28 mouse cellular contexts compared by ENCODE assay signal in the genomic region with DNA sequence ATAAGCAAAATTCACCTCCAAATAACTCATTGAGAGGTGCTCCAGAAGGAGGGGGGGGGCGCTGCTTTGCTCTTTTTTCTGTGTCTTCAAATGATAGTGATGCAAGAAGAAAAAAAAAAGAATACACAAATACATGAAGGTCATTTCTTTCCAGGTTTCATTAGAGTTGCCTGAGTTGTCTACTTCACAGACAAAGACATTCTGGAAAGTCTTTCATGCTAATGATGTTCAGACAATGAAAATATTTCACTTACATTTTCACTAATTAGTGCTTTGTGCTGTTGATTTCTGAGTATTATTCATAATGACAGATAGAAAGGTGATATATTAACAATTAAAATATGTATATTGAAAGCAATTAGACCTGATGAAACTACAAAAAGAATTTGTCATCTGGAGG.
"Had no signal": no experiment of that assay in that cellular context is flagged by ENCODE, and none has a peak within 500 bp of the region (broad histone marks: within the 10 kb centered on the region; RNA-seq: fewer than 3 reads in every experiment).

No protein-coding gene starts in this region.

- H3K9ac ChIP-seq: embryonic facial prominence, embryonic 12.5 days; embryonic facial prominence, embryonic 13.5 days; embryonic facial prominence, embryonic 15.5 days; forebrain, embryonic 12.5 days; forebrain, embryonic 13.5 days; forebrain, embryonic 15.5 days; forebrain, postnatal 0 days had no signal

- ATAC-seq: forebrain, embryonic 13.5 days; forebrain, embryonic 14.5 days; forebrain, embryonic 15.5 days; forebrain, embryonic 16.5 days; forebrain, postnatal 0 days had no signal

- H3K4me1 ChIP-seq: embryonic facial prominence, embryonic 10.5 days; embryonic facial prominence, embryonic 12.5 days; embryonic facial prominence, embryonic 13.5 days; embryonic facial prominence, embryonic 15.5 days; forebrain, embryonic 10.5 days; forebrain, embryonic 12.5 days; forebrain, embryonic 13.5 days; forebrain, embryonic 15.5 days had no signal

- H3K27ac ChIP-seq: embryonic facial prominence, embryonic 10.5 days; embryonic facial prominence, embryonic 12.5 days; embryonic facial prominence, embryonic 13.5 days; embryonic facial prominence, embryonic 15.5 days; forebrain, embryonic 10.5 days; forebrain, embryonic 12.5 days; forebrain, embryonic 13.5 days; forebrain, embryonic 15.5 days; gastrocnemius, adult 2 months; heart, adult 2 months had no signal

- H3K4me2 ChIP-seq: embryonic facial prominence, embryonic 12.5 days; embryonic facial prominence, embryonic 13.5 days; embryonic facial prominence, embryonic 15.5 days; forebrain, embryonic 12.5 days; forebrain, embryonic 13.5 days; forebrain, embryonic 15.5 days had no signal

- H3K4me3 ChIP-seq: embryonic facial prominence, embryonic 10.5 days; embryonic facial prominence, embryonic 12.5 days; embryonic facial prominence, embryonic 13.5 days; embryonic facial prominence, embryonic 15.5 days; erythroblast, embryonic 14.5 days; forebrain, embryonic 10.5 days; forebrain, embryonic 12.5 days; forebrain, embryonic 13.5 days; forebrain, embryonic 15.5 days; gastrocnemius, adult 2 months; heart, adult 2 months had no signal

- H3K36me3 ChIP-seq: embryonic facial prominence, embryonic 10.5 days; embryonic facial prominence, embryonic 12.5 days; embryonic facial prominence, embryonic 13.5 days; embryonic facial prominence, embryonic 15.5 days; forebrain, embryonic 10.5 days; forebrain, embryonic 12.5 days; forebrain, embryonic 15.5 days had no signal

- H3K9me3 ChIP-seq: embryonic facial prominence, embryonic 10.5 days; embryonic facial prominence, embryonic 12.5 days; embryonic facial prominence, embryonic 13.5 days; embryonic facial prominence, embryonic 15.5 days; forebrain, embryonic 10.5 days; forebrain, embryonic 12.5 days; forebrain, embryonic 13.5 days; forebrain, embryonic 15.5 days had no signal

- H3K27me3 ChIP-seq: embryonic facial prominence, embryonic 12.5 days; embryonic facial prominence, embryonic 13.5 days; embryonic facial prominence, embryonic 15.5 days; forebrain, embryonic 12.5 days; forebrain, embryonic 13.5 days; forebrain, embryonic 15.5 days had no signal

- DNase-seq: cerebellum, adult 8-10 months; cerebellum, adult 9-10 months; cerebellum, adult 9-11 months; cerebellum, postnatal 10 days; cerebellum, postnatal 14 days; cerebellum, postnatal 25 days; cerebellum, postnatal 36 days; embryo, embryonic 11 days; forebrain, postnatal 0 days; gastrocnemius, adult 2 months; gastrocnemius, postnatal 10 days; gastrocnemius, postnatal 14 days; gastrocnemius, postnatal 25 days; gastrocnemius, postnatal 36 days; heart, adult 11 months; heart, adult 18-20 months; heart, adult 2 months had no signal
